18 mouse cellular contexts compared by ENCODE assay signal in genomic region chr16:60475776-60476175, GRCm38 (mm10).
DNase-seq lines count a peak whose midpoint lies in the region.
"Had no signal": no experiment of that assay in that cellular context is flagged by ENCODE, and none has a peak within 500 bp of the region (broad histone marks: within the 10 kb centered on the region; RNA-seq: fewer than 3 reads in every experiment).

No protein-coding gene starts in this region.

- peak; percentile 9 to 12 for DNase-seq in cerebellum, postnatal 25 days
- DNase-seq in cerebellum, adult 8-10 months: no peak
- DNase-seq in layer of hippocampus, adult 18-20 months (ENCODE audit: low spot score in 2 of 2): peak; percentile 40 to 69
- no peak for DNase-seq in layer of hippocampus, postnatal 10 days (ENCODE audit: low spot score in 2 of 2)
- DNase-seq in layer of hippocampus, adult 9-10 months (ENCODE audit: low spot score): peak; percentile 25
- peak; percentile 13 for DNase-seq in telencephalon, adult 2 months (ENCODE audit: low read depth, low spot score)
- DNase-seq in adipocyte (ENCODE audit: low spot score): no peak
- DNase-seq: adrenal gland, adult 2 months; adrenal gland, postnatal 36 days; B cell, adult 2 months; gastrocnemius, postnatal 10 days; kidney, adult 18-20 months; kidney, postnatal 25 days; liver; lung, adult 2 months; lung, postnatal 10 days; right cerebral cortex, postnatal 4 days; thymus, postnatal 4 days had no signal

Comparison
In these comparisons a context has a peak if more than half of its experiments do, and no peak if none do; other contexts are left out.
1. DNase-seq: peak in cerebellum, postnatal 25 days (2 of 2), layer of hippocampus, adult 18-20 months (2 of 2), layer of hippocampus, adult 9-10 months (single experiment) and telencephalon, adult 2 months (single experiment); none in cerebellum, adult 8-10 months (single experiment), layer of hippocampus, postnatal 10 days (0 of 2) and adipocyte (single experiment).